Mouse (Mus musculus): Measurements from ENCODE around the gene Gm21988.

The Gm21988 gene

GRCm38 (mm10) chr11:70239541-70240279 lies at the start of gene Gm21988, which contains the start of gene Rnasek:
Gene Gm21988 (minus strand): TSS chr11:70239830.
Gene Rnasek (minus strand): TSS chr11:70239842.
- DNase-seq (ENCODE audit: low spot score) = peak; percentile 89

- no peak for DNase-seq (ENCODE audit: low spot score)
Measured at GRCm38 (mm10) chr11:70289236-70289635, 49.6 kb upstream of the Gm21988 start.

- DNase-seq (ENCODE audit: low spot score) = no peak
Measured at GRCm38 (mm10) chr11:70288102-70288501, 48.5 kb upstream of the Gm21988 start.

- DNase-seq (ENCODE audit: low spot score) = no peak
Measured at GRCm38 (mm10) chr11:70285686-70286085, 46.1 kb upstream of the Gm21988 start.

- no peak for DNase-seq (ENCODE audit: low spot score)
Measured at GRCm38 (mm10) chr11:70284757-70285156, 45.1 kb upstream of the Gm21988 start.

- DNase-seq (ENCODE audit: low spot score) = no peak
Measured at GRCm38 (mm10) chr11:70283666-70284065, 44.0 kb upstream of the Gm21988 start.

- no peak for DNase-seq (ENCODE audit: low spot score)
Measured at GRCm38 (mm10) chr11:70280441-70280840, 40.8 kb upstream of the Gm21988 start.

GRCm38 (mm10) chr11:70278961-70279360 lies 39.3 kb upstream of the Gm21988 start:
- DNase-seq (ENCODE audit: low spot score) = no peak

GRCm38 (mm10) chr11:70271641-70272040 lies 32.0 kb upstream of the Gm21988 start:
- no peak for DNase-seq (ENCODE audit: low spot score)

- no peak for DNase-seq (ENCODE audit: low spot score)
Measured at GRCm38 (mm10) chr11:70266405-70266804, 26.8 kb upstream of the Gm21988 start.

GRCm38 (mm10) chr11:70265819-70266218 lies 26.2 kb upstream of the Gm21988 start:
- no peak for DNase-seq (ENCODE audit: low spot score)

GRCm38 (mm10) chr11:70265252-70265651 lies 25.6 kb upstream of the Gm21988 start:
- no peak for DNase-seq (ENCODE audit: low spot score)

GRCm38 (mm10) chr11:70259035-70259434 lies 19.4 kb upstream of the Gm21988 start:
- DNase-seq (ENCODE audit: low spot score) = no peak

- no peak for DNase-seq (ENCODE audit: low spot score)
Measured at GRCm38 (mm10) chr11:70254931-70255531, 15.4 kb upstream of the Gm21988 start, which contains the start of gene Alox12. Gene Alox12 (minus strand): TSS chr11:70255353.

GRCm38 (mm10) chr11:70254337-70254736 lies 14.7 kb upstream of the Gm21988 start:
- DNase-seq (ENCODE audit: low spot score) = no peak

GRCm38 (mm10) chr11:70251853-70252252 lies 12.2 kb upstream of the Gm21988 start:
- no peak for DNase-seq (ENCODE audit: low spot score)

GRCm38 (mm10) chr11:70250150-70250549 lies 10.5 kb upstream of the Gm21988 start:
- no peak for DNase-seq (ENCODE audit: low spot score)

GRCm38 (mm10) chr11:70247136-70247845 lies 7.7 kb upstream of the Gm21988 start:
- DNase-seq (ENCODE audit: low spot score) = peak; percentile 75

- DNase-seq (ENCODE audit: low spot score) = no peak
Measured at GRCm38 (mm10) chr11:70242591-70242990, 3.0 kb upstream of the Gm21988 start.

- DNase-seq (ENCODE audit: low spot score) = peak; percentile 60
Measured at GRCm38 (mm10) chr11:70238591-70239440, 814 bp downstream of the Gm21988 start.

GRCm38 (mm10) chr11:70237457-70238167 lies 2.0 kb downstream of the Gm21988 start, which contains the start of gene 0610010K14Rik:
Gene 0610010K14Rik (minus strand): TSS chr11:70237914.
- peak; percentile 95 for DNase-seq (ENCODE audit: low spot score)
